Mouse (Mus musculus): ENCODE data around the gene Cadm3. TPM values are rescaled to one million over a fixed set of nuclear protein-coding genes. Genes with fewer than 3 reads are reported as not detected.

The Cadm3 gene
- not detected for polyA plus RNA-seq (2017; shearing (Covaris generic))

GRCm38 (mm10) chr1:173367356-173368046 lies at the start of gene Cadm3:
TSS of gene Cadm3 (minus strand) at chr1:173367695.
- no peak for ATAC-seq

GRCm38 (mm10) chr1:173414631-173415030 lies 47.1 kb upstream of the Cadm3 start:
- no peak for ATAC-seq

DNA sequence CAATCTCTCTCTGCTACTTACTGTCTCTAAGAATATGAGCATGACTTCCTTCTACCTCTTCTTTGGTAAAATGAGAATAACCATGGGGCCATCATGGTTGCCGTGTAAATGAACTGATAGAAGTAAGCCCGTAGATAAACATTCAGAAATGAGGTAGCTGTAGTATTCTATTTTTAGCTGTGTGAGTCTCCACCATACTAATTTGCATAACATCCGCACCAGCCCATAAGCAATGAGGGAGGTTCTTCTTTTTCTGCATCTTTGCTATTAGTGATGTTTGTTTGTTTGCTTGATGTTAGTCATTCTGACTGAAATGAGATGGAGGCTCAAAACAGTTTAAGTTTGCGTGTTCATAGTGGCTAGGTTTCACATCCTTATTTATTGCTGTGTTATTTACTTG lies 44.4 kb upstream of the Cadm3 start:
- ATAC-seq: peak; percentile 84

DNA sequence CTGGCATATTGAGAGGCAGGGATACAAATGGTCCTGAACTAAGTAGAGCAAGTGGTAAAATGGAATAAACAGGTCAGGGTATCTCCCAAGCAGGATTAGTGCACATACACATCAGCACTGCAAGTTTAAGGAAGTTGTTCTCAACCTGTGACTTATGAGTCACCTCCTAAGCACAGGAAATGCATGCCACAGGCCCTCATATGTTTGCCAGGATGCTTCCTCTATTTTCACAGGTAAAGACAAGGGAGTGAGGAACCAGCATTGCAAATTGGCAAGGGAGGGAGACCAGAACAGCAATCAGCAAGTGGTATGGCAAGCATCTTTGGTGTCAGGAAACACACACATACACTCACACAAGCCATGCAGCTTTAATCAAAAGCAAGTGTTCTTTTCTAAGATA lies 41.6 kb upstream of the Cadm3 start:
- ATAC-seq: peak; percentile 69

GRCm38 (mm10) chr1:173404696-173405309 lies 37.3 kb upstream of the Cadm3 start:
- ATAC-seq: no peak

GRCm38 (mm10) chr1:173398323-173398970 lies 31.0 kb upstream of the Cadm3 start:
- peak; percentile 87 for ATAC-seq

DNA sequence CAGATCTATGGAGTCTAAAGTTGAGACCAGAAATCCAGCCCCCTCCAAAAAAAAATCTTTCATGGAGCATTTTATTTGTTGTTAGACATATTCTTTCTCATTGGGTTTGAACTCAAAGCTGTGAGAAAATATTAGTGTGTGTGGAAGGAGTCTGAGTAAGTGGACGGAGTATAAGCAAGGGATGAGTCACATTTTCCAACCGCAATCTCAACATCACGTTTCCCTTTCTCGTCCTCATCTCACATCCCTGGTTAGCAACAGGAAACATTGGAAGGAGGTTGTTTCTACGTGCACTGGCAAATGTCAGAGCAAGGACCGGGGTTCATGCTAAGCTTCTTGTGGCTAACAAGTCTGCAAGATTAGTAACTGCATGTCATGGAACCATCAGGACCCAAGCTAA lies 24.3 kb upstream of the Cadm3 start:
- ATAC-seq: peak; percentile 49

- ATAC-seq: no peak
These were observed 22.5 kb upstream of the Cadm3 start for GRCm38 (mm10) chr1:173389901-173390401.

DNA sequence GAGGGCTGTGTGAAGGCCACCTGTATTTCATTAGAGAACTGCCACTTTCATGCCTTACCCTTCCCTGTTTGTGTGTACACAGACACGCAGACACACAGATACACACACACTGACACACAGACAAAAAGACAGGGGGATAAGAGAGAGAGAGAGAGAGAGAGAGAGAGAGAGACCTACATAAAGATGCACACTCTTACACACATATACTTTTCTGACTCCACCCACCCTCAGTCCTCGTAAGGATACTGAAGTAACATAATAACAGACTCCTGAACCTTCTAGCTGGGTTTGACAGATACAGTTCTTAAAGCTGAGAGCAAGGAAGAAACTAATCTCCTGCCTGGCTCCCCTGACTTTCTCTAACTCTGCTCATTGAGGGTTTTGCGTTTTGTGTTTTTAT lies 21.9 kb upstream of the Cadm3 start:
- ATAC-seq: no peak

- ATAC-seq: no peak
These were observed 13.9 kb upstream of the Cadm3 start for GRCm38 (mm10) chr1:173381436-173381835.

DNA sequence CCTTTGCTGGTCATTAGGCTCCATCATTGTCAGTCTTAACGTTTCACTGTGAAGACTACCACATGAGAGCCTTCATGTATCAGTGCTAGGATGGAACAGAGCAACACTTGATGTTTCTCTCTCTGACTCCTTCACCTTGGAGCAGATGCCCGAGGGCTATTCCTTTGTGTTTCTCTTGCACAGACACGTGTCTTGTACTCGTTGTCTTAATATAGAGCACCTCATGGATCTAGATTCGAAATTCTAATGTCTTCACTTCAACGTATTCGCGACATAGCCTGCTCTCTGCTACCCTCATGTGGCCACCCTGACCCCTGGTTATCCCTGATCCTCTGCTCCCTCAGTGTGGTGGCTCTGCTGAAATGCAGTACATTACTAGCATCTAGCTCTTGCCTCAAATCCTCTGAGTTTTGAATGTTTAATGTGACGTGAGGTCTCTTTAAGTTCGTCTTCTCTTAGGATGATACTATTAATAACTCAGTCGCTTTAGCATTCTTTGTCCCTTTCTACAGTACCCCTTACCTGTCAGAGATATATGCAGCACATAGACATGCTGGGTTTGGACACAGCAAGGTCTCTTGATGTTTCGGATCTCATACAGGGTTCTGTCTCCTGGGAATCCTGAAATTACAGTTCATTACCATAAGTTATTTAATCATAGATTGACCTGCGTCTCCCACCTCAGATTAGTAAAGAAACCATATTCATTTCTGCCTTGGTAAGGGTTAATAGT lies 10.1 kb upstream of the Cadm3 start:
- ATAC-seq: no peak

GRCm38 (mm10) chr1:173374020-173374419 lies 6.5 kb upstream of the Cadm3 start:
- no peak for ATAC-seq

GRCm38 (mm10) chr1:173371586-173371985 lies 4.1 kb upstream of the Cadm3 start:
- no peak for ATAC-seq

DNA sequence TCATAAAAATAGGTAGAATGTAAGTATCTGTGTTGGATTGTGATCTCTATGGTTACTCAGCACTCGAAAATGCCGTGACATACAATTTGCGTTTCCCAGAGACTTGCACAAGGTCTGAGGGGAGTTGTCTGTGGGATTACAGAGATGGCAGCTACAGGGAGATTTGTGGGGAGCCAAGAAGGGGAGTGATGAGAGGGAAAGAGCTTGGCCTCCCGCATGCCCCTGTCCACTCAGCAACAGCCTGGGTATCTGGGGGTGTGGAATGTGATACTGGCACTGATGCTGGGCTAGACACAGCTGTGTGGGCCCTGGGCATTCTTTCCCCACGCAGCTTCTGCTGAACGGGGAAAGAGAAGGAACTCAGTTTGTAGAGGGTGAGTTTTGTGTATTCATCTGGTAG lies 3.0 kb upstream of the Cadm3 start:
- ATAC-seq: no peak

DNA sequence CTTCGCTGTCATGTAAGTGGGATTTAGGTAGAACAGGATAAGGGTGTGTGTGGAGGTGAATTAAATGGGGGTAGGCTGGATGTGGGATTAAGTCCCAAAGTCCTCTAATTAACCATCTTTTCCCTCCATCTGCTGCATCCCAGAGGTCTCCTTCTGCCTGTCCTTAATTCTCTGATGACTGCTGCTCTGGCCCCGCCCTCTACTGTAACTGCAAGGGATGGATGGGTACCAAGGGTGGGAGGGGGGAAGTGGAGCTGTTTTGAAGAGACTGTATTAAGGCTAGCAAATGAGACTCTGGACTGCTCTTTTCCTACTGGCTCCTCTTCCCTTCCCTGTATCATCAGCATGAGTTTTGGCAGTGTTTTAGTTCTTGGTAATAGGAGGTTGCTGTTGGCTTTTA lies 2.1 kb upstream of the Cadm3 start:
- ATAC-seq: no peak

DNA sequence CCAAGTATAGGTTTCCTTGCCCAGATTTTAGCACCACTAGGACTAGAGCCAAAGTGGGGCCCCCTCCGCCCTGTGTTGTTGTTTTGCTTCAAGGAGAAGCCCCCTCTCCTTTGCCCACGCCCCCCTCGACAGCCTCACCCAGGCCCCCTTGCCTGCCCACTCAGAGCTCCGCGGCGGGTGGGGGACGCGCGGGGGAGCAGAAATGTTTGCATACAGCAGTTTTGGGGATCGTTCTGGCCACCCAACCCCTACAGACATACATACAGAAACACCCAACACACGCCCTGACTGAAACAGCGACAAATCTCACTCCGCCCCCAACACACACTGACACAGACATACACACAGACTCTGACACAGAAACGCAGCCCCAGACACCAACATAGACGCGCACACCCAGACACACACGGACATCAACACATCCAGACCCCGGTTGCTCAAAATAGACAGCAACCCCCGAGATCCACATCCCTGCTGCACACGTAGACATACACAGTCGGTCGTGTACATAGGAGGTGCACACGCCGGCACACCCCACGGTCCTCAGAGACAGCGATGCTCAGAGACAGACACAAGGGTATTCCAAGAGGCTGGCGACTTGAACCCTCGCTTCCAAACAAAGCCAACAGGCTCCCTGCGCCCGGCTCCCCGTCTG lies 667 bp downstream of the Cadm3 start:
- no peak for ATAC-seq

- ATAC-seq: no peak
These were observed 1.5 kb downstream of the Cadm3 start for GRCm38 (mm10) chr1:173365970-173366409.

DNA sequence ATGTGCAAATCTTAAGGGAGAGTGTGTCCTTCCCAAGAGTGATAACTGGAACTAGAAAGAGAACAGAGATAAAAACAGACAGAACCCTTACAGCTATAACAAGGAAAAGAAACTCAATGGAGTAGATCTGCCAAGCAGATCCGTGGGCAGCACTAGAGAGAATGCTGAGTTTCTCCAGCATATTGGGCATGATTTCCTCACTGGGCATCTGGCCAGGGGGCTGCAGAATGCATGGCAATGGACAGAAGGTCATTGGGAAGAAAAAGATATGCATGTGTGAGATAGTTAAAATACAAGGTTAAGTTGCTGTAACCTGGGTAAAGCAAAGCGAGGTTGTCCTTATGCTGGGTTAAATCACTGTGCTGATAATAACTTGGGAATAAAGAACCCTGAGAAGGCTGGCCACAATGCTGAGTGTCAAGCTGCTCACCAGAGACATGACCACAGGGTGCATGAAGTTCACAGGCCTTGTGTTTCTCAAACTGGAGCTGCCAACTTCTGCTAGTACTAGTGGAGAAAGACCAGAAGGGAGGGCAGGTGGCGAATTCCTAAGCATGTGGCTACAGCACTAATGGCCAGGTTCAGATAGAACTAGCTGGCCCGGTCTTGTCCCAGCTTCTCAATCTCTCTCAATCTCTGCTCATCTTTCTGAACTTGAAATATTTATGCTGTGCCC lies 3.2 kb downstream of the Cadm3 start:
- no peak for ATAC-seq

GRCm38 (mm10) chr1:173363436-173363835 lies 4.1 kb downstream of the Cadm3 start:
- ATAC-seq: no peak

DNA sequence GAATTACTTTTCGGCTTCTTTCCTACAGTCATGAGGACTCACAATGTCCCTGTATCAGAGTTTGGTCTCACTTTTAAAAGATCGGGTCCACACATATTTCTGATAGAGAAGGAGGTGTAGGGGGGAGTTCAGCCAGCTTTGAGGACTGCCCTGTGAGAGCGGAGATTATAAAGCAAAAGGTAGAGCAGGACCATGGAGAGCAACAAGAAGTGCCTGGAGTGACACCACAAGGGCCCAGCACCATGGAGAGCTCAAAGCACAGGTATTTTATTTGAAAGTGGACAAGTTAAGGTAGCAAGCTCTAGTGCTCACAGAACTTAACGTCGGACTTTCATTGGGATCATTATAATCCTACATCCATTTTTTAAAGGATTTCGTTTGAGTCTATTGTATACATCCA lies 5.8 kb downstream of the Cadm3 start:
- no peak for ATAC-seq

GRCm38 (mm10) chr1:173359590-173360290 lies 7.8 kb downstream of the Cadm3 start:
- ATAC-seq: no peak

Data from activated CD4-positive, CD25-positive, alpha-beta regulatory T cell, adult 4 months (primary cell).